Mouse (Mus musculus) frontal cortex, postnatal 36 days (tissue): ENCODE results near the gene Sparc.

Experiments used
- DNase-seq, 2 experiments: peaks; one replicate each; pipeline ENCODE4 v3.0.0; 2022; ENCODE audit warnings: low spot score in 2 of 2

Sparc gene

DNA sequence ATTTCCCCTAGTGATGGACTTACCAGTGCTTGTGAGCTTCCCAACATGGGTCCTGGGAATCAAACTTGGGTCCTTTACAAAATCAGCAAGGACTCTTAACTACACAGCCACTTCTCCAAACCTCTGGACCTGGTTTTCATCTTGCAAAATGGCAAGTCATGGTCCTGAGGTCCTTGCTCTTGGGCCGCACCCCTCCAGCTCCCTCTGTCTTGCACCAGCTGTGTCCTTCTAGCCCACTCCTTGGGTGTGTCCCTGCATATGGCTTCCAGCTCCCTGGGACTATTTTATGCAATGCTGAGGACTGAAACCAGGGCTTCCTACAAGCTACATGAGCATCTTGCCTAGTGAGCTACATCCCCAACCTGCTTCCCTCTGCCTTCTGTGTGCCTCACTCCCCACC, at the start of gene Sparc:
Sparc (minus strand) TSS at position 206 of the 400 bp plus-strand sequence.
- no peak for DNase-seq

DNA sequence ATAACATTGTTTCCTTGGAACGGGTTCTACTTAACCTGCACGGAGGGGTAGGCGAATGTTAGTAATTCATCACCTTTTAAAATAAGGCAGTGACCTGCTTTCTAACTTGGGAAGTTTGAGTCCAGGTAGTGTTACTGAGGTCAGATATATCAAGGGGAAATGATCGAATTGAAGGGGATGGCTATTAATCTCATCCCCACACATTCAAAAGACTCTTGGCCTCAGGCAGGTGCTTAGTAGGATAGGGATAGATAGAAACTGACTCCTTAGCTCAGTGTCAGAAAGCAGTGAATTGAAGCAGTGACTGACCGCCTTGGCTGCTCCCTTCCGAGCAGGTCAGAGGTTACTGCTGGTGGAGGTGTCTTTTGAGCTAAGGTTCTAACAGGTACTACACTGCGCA, 48.5 kb upstream of the Sparc start:
- no peak for DNase-seq

DNA sequence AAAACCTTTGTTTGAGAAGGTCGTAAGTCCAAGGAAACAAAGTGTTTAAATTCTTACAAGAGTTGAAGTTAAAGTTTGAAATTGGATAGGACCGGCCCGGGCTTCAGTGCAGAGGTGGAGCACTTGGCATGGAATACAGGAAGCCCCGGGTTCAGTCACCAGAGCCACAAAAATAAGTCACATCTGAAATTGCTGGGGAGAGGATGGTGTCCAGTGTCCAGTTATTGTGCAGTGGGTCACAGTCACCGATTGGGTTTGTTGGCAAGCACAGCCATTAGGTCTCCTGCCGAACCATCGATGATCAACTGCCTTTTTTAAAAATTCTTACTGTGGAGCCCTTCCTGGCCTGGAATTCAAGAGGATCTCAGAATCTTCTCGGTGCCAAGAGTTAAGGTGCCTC, 47.8 kb upstream of the Sparc start:
- no peak for DNase-seq

DNA sequence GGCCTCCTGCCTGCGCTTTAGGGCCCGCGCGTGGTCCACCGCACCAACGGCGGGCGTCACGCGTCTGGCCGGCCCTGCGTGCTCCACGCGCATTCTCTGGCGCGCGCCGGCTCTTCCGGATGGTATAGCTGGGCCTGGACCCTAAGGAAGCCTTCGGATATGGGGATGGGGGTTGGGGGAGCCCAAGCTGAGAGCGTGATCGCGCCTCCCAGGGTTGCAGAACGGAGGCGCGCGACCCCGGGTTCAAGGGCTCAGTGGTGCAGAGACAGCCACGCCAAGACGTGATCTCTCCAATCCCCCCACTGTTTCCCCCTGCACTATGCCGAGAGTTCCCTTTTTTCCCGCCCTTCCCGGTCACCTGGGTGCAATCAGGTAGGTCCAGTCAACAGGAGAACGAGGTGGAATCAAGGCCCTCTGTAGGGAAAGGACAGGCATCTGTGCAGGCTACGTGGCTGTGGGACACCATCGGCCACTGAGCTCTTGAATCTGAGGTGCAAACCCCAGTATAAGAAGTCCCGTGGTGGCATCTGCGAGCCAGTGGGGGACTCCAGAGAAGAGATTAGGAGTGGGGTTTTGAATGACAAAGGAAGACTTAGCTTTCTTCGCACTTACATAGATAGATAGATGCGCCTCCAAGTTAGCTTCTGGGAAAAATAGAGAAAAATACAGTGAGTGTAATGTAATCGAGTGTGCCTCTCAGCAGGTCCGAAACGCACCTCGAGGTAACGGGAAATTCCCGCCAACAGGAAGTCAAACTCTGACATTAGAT, 47.1 kb upstream of the Sparc start:
- peak; percentile 19 to 29 for DNase-seq

DNA sequence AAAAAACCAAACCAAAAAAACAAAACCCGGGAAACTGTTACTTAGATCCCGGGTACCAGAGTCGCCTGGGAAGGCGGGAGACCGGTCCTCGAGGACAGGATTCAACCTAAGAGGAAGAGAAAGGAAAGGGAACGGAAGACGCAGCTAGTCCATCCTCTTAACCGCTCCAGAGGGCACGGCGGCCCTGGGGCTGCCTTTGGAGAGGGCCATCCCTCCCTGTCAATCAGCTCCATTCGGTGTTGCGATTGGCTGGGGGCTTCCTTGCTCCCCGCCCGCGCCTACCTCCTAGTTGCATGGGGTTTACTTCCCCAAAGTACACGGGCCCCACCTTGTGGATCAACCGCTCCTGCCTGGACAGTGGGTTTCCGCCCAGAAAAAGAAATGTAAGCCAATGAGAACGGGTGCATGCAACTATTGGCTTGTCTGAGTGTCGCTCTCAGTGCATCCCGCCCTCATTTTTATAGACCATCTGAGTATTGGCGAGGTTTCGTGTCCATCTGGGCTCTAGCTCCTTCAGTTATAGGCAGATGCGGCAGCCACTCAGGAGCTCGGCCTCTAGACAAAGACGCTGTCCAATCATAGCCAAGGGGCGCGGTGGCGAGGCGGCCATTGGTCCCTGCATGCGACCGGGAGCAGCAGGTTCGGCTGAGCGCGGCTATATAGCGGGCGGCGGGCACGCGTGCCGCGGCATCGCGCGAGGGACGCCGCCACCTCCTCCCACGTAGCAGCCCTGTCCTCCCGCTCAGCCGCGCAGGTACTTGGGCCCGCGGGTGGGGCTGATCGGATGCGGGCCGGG, 46.3 kb upstream of the Sparc start, which contains the start of gene G3bp1:
G3bp1 (plus strand) TSS at position 638 of the 796 bp plus-strand sequence.
- peak; percentile 99 to 100 for DNase-seq

DNA sequence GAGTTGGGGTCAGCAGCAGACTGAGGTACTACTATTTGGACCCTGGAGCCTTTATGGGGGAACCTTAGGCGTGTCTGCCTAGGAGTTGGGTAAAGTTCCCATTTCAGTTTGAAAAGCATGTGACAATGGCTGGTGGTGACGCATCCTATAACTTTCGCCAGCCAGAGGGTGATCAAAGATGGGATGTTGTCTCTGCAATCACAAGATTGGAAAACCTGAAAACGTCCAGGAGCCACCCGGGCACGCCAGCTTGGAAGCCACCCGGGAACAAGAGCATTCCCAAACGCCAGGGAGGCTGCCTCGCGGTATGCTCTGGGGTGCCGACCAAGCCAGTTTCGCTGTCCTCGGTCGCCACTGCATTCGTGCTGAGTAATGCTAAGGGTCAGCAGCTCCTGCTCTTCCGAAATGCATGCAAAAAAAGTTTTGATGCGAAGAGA, 45.6 kb upstream of the Sparc start:
- no peak for DNase-seq

DNA sequence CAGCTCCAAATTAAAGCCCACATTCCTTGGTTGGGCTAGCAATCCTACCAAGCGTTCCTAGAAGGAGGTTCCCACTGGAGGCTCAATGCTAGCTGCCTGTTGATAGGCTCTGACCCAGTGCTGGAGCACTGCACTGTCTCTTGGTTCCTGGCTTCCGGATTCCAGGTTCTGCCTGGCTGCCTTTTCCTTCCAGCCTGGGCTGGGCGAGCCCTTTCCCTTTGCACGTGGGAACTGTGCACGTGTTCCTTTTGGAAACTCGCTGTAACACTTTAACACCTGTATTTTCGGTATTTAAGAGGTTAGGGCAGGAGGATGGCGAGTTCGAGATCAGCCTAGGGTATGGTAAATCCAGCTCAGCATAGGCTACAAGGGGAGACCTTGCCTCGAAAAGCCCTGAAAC, 45.0 kb upstream of the Sparc start:
- DNase-seq: no peak

DNA sequence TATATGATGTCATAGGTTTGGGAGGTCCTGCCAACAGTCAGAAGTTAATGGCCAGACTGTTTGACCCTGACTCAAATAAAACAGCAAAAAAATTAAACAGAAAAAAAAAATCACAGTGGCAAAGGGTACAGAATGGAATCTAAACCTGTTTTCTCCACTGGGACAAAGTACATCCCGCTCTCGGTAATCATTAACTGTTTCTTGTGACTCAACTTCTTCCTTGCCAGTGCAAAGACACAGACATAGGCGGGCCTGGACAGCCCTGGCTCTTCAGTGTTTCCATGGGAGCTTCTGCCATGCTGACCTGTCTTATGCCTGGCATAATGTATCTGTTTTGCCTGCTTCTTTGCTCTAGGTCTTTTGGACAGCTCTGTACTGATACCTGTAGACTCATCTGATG, 42.2 kb upstream of the Sparc start:
- no peak for DNase-seq

DNA sequence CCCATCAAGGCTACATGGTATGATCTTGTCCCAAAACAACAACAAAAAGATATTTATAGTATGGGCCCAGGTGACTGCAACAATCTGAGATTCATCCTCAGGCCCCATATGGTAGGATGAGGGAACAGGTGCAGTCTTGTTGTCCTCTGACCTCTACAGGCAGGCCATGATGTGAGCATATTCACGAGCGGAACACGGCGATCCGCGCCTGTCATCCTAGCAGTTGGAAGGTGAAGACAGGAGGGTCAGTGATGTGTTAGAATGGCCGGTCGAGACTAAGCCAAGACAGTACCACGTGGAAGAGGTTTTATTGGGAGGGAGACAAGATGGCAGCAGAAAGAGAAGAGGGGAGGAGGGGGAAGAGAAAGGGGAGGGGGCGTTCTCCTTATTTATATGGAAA, 41.7 kb upstream of the Sparc start:
- no peak for DNase-seq

DNA sequence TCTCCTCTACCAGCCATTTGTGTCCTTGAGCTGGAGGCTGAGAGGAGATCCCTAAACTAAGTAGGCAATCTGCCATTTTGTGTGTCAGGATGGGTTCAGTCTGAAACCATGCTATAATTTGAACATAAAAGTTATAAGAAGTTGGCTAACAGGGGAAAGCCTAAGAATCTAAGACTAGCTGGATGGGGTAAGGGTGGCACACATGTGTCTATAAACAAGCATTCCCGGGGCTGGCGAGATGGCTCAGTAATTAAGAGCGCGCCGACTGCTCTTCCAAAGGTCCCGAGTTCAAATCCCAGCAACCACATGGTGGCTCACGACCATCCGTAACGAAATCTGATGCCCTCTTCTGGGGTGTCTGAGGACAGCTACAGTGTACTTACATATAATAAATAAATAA, 39.2 kb upstream of the Sparc start:
- DNase-seq: no peak

DNA sequence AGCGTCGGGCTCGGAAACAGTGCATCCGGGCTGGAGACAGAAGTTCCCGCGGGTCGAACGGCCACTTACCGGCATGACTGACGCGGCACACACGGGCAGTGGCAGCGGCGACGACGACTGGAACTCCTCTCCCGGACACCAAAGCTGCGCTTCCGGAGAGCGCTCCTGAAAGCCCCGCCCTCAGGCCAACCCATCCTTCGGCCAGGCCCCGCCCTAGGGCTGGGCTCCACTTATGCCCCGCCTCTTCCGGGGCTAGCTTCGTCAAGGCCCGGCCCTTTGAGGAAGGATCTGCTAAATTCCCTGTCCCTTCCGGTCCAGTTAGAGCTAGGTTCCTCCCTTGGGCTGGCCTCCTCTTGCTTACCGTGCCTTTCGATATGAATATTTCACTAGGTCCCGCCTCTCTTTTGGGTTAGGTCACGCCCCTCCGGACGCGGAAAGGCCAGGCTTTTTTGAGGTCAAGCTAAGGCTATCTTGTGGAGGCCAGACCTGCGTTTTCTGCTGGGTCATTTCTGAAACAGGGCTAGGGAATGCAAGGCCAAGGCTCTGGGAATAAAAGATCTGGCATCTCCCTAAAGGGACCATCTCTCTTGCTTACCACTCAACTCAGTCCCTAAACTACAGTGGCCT, 38.1 kb upstream of the Sparc start, which contains the start of gene Atox1:
Atox1 (minus strand) TSS at position 221 of the 627 bp plus-strand sequence.
- DNase-seq: peak; percentile 87 to 95

DNA sequence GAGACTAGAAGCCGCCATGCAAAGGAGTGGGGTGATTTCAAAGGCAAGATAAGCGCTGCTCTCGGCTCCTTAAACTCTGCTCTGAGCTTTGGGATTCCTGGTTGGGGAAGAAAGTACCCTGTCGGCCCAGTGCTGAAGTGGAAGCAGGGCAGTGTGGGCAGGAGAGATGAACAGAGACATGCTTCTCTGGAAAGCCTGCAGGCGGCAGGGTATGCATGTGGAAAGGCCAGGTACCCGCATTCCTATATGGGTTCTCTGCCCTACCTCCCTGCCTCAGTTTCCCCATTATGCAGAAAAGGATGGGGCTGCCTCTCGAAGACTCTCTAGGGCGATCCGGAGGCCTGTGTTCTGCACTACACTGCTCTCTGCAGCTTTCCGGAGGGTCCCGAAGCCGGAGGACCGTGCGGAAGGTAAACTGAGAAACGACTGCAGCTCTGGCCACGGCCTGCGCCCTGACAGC, 37.6 kb upstream of the Sparc start:
- DNase-seq: peak in 1 of 2 experiments; percentile 23

DNA sequence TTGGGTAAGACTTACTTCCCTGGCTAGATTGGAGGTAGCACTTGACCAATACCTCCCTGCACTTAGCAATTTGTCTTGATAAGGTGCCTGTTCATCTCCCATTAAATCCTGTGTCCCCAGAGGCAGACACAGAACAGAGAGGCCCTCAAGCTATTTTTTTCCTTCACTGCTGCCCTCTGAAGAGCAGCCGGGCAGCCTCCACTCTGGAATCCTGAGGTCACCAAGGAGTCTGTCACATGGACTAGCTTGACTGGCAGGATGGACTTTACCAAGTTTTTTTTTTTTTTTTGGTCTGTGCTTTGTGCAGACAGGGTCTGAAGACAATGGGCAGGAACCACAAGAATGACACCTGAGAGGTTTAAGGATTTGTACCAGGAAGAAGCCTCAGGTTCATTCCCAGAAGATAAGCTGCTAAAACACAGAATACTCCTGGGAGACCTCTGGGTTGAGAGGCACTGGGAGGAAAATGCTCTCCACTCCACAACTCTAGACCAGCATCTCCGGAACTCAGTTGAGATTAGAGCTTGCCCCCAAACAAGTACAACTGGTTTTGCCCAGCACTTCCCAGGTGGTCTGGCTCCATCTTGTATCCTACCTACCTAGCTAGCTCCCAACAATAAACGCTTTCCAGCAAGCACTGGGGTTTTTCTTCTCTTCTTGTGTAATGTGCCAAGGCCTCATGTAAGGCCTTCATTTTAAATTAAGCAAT, 37.0 kb upstream of the Sparc start:
- no peak for DNase-seq

DNA sequence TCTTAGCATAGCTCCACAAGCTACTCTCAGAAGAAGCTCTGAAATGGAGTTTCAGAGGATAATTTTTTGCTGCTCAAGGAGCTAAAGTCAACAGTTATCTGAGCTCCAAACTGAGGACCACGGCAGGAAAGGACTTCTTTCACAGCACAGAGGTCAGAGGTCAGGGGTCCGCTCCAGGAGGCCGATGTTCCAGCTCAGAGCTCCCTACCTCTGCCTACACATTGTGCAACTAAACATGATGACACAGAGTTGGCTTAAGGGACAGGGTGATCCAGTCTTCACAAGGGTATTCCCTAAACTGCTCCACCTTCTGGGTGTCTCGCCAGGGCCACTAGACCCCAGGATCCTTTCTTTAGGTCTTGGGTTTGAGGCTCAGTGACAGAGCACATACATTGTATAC, 35.5 kb upstream of the Sparc start:
- no peak for DNase-seq

DNA sequence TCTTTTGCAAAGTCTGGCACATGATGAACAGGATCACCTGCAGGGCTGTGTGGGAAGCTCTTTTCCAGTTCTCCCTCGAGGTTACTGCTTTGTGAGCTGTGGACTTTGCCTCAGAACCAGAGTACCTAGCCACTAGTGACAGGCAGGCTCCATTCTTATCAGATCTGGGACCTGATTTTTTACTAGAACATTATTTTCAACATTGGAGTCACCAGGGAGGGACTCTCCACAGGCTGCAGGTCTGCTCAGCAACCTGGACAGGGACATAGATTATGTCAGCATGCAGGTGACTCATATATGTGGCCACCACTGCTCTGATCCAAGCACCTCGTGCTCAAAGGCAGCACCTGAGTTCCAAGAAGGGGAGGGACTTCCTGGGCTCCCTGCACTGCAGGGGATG, 32.2 kb upstream of the Sparc start:
- DNase-seq: no peak

DNA sequence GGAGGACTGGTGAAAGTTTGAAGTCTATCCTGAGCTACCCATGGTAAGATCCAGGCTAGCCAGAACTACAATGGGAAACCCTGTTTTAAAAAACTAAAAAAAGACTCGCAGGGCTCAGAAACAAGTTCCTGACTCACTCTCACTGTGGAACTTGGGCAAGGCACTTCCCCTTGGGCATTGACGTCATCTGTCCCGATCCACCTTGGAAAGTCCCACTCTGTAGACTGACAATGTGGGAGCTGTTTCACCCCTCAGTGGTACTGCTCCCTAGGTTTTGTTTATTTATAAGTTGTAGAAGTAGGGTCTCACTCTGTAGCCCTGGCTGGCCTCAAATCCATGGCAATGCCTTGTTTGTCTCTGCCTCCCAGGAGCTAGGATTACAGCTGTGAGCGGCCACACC, 30.7 kb upstream of the Sparc start:
- no peak for DNase-seq

DNA sequence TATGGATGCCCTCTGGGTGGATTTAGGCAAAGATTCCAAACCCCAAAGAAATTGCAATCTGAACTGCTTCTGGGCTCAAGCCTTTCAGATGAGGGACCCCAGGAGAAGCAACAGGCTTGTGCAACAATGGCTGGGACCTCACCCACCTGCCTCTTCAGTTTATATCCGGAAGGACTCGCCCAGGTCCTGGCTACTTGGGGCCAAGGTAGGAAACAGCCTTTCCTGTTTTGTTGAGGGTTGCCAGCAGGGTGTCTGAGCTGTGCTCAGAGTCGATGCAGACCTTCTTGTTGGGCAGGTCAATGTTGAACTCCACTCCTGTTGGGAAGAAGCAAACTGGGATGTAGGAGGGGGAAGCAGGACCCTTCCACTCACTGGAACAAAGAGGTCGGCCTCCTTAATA, 27.3 kb upstream of the Sparc start:
- no peak for DNase-seq

DNA sequence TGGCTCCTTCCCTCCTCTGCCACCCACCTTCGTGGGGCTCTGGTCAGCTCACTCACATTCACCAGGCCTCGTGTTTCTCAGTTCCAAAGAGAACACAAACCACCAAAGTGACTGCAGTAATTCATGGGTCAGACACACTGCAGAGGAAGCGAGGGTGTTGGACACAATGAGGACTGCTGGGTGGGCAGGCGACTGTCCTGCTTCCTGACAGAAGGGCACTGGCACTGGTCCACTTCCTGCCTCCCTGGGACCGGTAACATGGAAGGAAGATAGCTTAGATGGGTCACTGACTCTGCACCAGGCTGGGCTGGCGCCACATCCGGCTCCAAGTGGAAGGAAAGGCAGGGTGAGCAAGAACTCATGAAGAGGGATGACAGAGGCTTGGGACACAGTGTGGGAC, 26.5 kb upstream of the Sparc start:
- no peak for DNase-seq

DNA sequence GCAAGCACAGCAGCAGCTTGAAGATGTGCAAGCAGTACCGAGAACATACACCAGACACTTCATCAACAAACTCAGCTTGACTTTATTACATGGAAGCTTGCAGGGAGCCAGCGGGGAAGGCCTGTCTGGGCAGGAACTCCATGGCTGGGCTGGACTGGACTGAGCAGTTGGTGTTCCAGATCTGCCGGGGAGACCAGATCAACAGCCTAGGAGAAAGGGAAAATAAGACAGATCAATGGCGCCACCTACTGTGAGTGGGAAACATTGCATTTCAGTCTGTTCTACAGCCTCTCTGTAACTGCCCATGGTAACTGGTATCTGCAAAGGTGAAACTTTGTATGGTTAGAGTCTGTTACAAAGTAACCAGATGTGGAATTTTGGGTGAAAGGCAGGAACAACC, 23.6 kb upstream of the Sparc start:
- peak; percentile 84 to 88 for DNase-seq

DNA sequence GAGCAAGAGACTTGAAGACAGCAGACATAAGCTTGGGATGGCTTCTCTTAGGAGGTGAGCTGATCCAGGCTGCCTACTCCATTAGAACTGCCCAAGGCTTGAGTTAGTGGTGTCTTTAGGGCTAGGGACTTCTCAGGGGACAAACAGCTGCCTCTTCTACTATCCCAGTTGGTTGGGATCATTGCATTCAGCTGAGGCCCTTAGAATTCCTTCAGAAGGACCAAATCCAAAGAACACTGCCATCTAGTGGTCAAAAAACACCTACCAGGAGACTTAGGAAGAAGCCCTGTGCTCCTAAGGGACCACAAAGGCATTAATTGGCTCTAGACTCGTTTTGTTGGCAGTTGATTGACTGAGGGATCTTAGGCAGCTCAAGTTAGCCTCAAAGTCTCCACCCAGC, 21.8 kb upstream of the Sparc start:
- peak in 1 of 2 experiments; percentile 67 for DNase-seq

DNA sequence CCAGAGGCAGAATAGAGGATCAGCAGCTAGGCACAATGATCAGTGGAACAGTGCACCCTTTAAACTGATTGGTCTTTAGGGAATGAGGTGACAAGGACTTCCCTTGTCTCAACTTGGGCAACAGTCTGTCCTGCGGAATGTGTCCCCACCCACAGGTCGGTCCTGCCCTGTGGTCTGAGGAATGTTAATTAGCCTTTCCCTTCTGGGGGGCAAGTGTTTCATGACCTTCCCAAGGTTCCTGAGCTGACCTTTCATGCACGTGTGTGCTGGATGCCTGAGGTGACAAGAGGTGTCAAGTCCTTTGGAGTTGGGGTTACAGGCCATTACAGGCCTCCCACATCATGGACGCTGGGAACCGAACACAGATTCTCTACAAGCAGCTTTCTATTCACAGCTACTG, 16.7 kb upstream of the Sparc start:
- DNase-seq: no peak

DNA sequence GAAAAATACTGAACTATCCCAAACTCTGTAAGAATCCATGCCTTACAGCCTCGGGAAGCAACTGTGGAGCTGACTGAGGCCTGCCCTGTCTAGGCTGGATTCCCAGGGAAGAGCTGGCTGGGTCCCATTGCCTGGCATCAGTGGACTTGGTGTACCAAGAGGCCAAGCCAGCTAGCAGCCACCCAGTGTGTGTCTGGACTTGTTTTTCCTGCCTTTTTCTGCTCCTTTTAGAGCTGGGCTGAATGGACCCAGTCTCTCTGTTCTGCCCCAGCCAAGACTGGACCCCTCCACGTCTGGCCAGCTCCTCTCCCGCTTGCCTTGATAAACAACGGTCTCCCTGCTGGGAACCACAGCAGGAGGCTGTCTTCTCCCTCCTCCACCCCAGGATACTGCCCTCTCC, 15.0 kb upstream of the Sparc start:
- peak in 1 of 2 experiments; percentile 37 for DNase-seq
